Mouse (Mus musculus): ENCODE results near the gene Mical3.
A peak's percentile ranks its signal among the peaks of the same experiment; 100 is the strongest.

The Mical3 gene

GRCm38 (mm10) chr6:121109998-121110603 is 20.7 kb downstream of the Mical3 start:
- DNase-seq (ENCODE audit: low spot score in 2 of 2), result peak; percentile 94 to 97

GRCm38 (mm10) chr6:121109181-121109981 is 21.4 kb downstream of the Mical3 start:
- peak in 1 of 2 experiments; percentile 69 for DNase-seq (ENCODE audit: low spot score in 2 of 2)

DNA sequence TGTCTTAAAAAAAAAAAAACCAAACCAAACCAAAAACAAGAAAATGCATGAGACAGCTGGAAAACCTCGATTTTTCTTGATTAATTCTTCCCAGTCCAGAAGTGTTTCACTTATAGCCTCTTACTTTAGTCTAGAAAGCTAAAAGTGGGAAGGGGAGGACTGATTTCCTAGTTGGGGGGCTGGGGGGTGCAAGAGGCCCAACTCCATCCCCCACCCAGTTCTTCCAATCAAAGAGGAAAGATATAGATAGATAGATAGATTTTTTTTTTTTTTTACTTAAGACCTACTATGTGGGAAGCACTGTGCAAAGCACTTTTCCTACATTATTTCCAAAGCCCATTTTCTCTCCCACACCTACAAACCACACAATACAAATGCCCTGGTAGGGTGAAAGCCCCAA is 22.7 kb downstream of the Mical3 start:
- no peak for DNase-seq (ENCODE audit: low spot score in 2 of 2)

DNA sequence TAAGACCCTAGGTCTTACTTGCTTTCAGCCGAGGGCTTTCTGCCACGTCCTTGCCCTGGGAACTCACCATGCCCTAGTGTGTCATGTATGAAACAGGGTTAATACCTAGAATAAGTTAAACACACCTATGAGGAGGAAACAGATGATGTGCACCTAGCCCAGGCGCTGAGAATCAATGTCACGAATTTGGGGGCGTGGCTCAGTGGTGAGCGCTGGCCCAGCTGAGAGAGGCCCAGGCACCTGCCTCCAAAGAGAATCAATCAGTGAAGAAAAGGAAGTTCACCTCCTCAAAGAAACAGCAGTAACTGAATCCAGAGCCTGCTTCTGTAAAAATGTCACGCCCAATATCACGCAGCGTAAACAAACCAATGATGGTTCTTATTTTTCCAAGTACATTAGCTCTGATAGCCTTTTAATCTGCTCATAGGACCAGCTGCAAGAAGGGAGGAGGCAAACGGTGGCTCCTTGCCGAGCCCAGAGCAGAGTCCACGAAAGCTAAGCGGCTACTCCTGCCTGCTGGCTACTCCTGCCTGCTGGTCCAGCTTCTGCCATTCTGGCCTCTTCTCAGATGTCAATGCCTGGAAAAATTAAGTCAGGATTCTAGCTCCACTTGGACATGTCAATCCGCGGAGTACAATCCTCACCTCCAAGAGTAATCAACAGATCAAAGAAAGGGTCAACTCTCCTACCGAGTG is 23.9 kb downstream of the Mical3 start:
- no peak for DNase-seq (ENCODE audit: low spot score in 2 of 2)

DNA sequence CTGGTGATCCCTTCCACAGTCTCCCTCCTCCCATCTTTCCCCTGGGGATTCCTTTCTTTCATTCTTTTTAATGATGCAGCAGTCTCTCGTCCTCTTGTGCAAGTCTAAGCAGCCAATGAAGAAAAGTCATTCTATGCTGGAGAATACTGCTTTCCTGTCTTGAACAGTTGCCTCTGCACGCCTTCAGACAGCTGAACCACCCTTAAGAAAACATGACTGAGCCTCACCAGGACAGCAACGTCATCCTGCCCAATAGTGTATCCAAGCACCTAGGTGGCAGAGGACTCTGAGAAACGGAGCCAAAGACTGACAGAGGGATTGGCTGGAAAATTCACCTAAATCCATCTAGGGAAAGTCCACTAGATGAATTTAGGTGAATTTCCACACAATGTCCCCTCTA is 25.1 kb downstream of the Mical3 start:
- DNase-seq (ENCODE audit: low spot score in 2 of 2), result no peak

DNA sequence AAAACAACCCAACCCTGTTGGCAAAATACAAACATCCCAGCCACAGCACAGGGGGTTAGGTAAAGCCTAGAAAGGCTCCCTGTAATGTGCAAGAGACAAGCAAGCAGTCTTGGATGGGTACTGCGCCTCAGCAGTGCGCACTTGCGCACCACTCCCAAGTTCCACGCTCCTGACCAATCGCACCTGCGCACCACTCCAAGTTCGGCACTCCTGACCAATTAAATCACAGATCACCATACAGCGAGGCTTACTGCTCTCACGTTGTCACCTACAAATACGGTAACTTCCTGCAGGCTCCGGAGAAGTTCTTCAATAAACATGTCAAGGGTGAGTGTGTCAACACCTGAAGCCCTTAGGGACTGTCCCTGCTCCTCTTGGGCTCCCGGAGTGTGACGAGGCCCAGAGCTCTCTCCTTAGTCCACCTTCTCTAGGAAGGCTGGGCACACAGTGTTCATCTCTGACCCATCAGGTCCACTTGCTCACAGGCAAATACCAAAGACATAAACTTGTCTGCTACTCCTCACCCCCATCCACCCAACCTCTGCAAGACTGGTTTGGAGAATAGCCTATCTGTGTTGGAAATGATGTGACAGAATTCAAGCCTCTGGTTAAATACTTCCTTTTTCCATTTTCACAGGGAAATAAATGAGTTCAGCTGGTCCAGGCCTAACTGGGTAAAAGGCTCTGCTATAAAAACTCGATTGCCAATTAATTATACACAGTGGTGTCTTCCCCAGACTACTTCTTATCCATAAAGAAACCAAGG is 27.2 kb downstream of the Mical3 start:
- no peak for DNase-seq (ENCODE audit: low spot score in 2 of 2)

DNA sequence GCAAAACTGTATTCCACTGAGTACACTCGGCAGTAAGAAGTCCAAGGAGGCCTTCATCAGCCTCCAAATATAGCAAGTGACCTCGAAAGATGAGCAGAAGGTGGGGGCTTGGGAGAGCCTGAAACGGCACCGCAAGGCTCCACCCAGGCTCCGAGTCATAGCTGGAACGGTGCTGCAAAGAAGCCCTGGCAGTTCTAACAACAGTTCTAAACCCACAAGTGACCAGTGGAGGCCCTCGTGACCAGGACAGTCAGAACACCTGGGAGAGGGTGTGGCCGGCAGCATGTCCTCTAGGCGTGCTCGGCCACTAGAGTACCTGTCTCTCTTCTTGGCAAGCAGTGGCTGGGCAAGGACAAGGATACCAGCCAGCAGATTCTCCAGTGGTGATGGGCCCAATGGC is 27.9 kb downstream of the Mical3 start:
- no peak for DNase-seq (ENCODE audit: low spot score in 2 of 2)

GRCm38 (mm10) chr6:121102084-121102483 is 28.7 kb downstream of the Mical3 start:
- DNase-seq (ENCODE audit: low spot score in 2 of 2), result no peak

GRCm38 (mm10) chr6:121101201-121101600 is 29.6 kb downstream of the Mical3 start:
- no peak for DNase-seq (ENCODE audit: low spot score in 2 of 2)

DNA sequence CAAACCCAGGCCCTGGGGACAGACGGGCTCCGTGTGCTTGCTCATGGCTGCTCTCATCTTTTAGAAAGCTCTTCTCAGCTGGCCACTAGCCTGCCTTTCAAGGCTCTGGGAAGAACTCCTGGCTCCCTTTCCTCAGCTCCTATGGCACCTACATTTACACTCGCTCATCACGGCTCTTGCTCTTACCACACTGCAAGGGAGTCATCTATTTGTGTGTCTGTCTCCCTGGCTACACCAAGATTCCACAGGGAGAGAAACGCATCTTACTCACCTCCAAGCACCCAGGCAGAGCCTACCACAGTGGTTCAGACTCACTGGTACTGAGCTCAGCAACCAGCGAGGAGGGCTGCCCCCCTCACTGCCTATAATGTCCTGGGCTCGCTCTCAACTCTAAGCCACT is 31.0 kb downstream of the Mical3 start:
- no peak for DNase-seq (ENCODE audit: low spot score in 2 of 2)

DNA sequence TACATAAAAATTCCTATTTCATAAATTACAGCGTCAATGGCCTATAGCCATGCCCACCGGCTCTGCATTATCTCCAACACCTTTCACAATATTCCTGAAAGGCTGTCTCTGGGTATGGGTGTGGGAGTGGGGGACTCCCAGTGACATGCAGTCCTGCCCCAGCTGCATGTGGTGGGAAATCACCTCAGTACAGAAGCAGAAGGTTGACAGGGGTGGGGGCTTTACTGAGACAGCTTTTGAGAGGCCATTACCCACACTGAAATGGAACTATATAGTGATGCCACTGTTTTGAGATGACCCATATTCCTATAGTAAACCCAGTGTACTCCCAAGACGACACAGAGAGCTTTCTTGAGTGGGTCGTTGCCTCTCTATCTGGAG is 31.6 kb downstream of the Mical3 start:
- DNase-seq (ENCODE audit: low spot score in 2 of 2), result no peak

- no peak for DNase-seq (ENCODE audit: low spot score in 2 of 2)
Observed at GRCm38 (mm10) chr6:121098511-121099227, 32.1 kb downstream of the Mical3 start.

DNA sequence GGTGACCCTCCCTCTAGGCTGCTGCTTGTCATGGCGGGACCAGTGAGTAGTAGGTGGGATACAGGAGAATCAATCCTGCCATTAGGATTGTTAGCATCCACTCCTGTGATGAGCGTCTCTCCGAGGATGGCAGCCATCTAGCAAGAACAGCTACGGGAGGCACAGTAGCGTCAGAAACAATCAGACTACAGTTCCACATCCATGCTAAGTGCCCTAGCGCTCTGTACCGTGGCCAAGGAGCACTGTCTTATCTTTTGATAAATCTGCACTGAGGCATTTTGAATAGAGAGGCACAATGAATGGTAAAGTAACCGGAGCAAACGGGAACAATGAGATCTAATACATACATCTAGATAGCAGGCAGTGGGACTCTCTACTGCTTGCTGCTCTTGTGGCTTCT is 32.7 kb downstream of the Mical3 start:
- no peak for DNase-seq (ENCODE audit: low spot score in 2 of 2)

DNA sequence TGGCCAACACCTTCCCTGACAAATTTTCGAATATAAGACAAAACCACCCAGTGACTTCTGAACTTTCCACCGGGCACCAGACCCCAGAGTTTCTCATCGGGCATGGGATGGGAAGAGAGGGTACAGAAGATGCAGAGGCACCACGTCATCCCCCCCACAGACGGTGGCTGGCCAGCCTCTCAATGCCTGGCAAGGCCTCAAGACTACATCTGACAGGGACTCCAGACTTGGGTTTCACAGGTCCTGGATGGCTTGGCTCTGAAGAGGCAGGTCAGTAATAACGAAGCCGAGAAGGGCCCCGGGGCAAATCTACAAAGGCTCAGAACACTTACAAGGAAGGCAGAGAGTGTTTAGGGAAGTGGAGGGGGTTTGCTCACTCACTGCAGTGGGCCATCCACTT is 33.9 kb downstream of the Mical3 start:
- no peak for DNase-seq (ENCODE audit: low spot score in 2 of 2)

- DNase-seq (ENCODE audit: low spot score in 2 of 2), result no peak
Observed at GRCm38 (mm10) chr6:121096390-121096789, 34.4 kb downstream of the Mical3 start.

DNA sequence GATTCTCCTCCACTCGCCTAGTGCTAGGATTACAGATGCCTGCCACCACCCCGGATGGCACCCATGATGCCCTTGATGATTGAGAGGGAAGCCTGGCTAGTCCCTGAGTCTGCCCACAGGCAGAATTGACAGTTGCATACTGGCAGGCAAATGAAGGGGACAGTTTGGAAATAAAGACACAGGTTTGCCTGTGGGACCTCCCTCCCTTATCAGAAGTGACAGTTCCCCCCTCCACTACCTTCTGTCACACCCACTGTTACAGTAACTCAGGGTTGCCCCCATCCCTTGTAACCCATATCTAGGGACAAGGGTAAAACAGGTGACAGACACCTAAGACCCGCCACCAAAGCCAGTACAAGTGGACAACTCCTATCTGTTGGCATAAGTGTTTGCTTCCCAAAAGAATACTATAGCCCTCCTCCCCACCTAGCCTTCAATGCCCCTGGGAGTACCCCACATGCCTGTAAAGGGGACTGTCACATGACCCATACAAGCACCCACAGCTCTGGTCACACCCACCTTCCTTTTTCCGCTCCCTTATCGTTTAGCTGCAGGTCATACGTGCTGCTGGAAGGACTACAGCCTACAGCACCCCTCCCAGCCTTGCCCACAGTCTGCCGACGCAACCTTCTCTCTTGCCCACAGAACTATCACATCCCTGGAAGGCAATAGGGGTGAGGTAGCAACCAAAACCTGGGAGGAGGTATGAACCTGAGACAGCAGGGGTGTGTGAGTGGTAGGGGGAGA is 37.0 kb downstream of the Mical3 start:
- DNase-seq (ENCODE audit: low spot score in 2 of 2), result no peak

- DNase-seq (ENCODE audit: low spot score in 2 of 2), result no peak
Observed at GRCm38 (mm10) chr6:121090786-121091185, 40.0 kb downstream of the Mical3 start.

DNA sequence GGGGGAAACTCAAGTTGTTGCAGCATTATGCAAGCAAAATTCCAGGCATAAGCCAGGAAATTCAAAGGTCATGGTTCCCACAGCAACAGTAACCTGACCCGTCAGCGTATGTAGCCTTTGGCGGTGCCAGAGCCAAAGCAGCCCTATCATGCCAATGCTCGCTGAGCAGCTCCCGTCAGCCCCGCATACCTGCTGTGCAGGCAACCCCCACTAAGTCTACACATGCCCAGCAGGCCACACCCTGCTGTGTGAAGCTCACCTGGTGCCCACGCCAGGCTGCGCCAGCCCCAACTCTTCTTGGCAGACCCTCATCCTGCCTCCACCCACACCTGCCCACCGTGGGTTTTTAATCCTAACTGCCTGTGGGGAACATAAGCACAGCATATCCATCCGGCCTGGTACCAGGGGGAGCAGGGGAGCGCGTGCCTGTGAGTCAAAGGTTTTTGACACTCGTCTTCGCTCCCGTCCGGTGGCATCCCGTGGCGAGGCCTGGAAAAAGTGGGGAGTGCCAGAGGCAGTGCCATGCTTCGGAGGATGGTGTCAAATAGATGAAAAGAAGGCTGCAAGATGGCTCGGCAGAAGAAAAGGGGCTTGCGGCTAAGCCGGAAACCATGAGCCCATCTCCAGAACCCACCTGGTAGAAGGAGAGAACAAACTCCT is 43.1 kb downstream of the Mical3 start:
- no peak for DNase-seq (ENCODE audit: low spot score in 2 of 2)

DNA sequence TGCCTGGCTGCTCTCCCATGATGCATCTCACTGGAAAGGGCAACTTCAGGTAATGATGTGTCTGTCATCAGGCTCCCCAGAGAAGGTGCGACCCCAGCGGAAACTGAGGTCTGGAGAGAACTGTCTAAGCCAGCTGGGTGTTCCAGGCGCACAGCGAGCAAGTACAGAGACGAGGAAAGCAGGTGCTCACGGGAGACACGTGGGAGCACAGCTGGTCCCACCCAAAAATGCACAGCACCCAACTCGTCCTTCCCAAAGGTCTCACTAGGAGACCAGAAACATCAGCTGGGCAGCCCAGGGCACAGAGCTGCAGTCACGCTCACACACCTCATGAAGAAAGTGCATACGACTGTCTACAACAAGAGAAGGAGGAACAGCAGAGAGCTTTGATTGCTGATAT is 43.7 kb downstream of the Mical3 start:
- DNase-seq (ENCODE audit: low spot score in 2 of 2), result no peak

- DNase-seq (ENCODE audit: low spot score in 2 of 2), result no peak
Observed at GRCm38 (mm10) chr6:121086226-121086625, 44.6 kb downstream of the Mical3 start.
